In the genomic region with DNA sequence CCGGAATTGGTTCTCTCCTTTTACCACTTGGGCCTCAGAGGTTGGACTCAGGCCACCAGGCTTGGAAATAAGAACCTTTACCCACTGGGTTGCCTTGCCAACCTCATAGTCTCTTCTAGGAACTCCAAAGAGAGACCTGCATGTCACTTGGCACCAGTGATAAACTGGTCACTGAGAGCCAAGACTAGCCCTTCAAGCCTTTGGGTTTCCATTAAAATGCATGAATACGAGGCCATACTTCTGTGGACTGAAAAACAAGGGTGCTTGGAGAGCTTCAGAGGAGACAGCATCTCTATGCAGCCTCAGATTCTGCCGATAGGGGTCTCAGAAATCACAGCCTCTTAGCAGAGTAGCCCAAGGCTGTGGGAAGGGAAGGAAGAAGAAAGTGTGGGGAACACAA, we compare ENCODE assay signal across 14 mouse cellular contexts. TPM values are rescaled to one million over a fixed set of nuclear protein-coding genes. Genes with fewer than 3 reads are reported as not detected.
DNase-seq lines count a peak whose midpoint lies in the region; ATAC-seq and TF ChIP-seq lines count a peak whose summit lies in the region.
"Had no signal": no experiment of that assay in that cellular context is flagged by ENCODE, and none has a peak within 500 bp of the region (broad histone marks: within the 10 kb centered on the region; RNA-seq: fewer than 3 reads in every experiment).

No protein-coding gene starts in this region.

- DNase-seq in layer of hippocampus, adult 2 months (ENCODE audit: low spot score in 2 of 2): peak; percentile 31 to 65
- no peak for DNase-seq in layer of hippocampus, postnatal 36 days
- DNase-seq in midbrain, embryonic 14.5 days: no peak
- DNase-seq in heart, adult 11 months: no peak
- DNase-seq: B cell, adult 2 months; thymus, postnatal 25 days had no signal

- 67% methylated on average over 3 of the region's 3 CpGs for WGBS in forebrain, embryonic 15.5 days
- 74% methylated on average over 3 of the region's 3 CpGs for WGBS in forebrain, embryonic 13.5 days
- 71% methylated on average over 3 of the region's 3 CpGs for WGBS in midbrain, embryonic 16.5 days
- 69% methylated on average over 3 of the region's 3 CpGs for WGBS in midbrain, embryonic 14.5 days
- WGBS in neural tube, embryonic 15.5 days: 72% methylated on average over 3 of the region's 3 CpGs

- H3K4me3 ChIP-seq in forebrain, embryonic 15.5 days: no peak overlapping the region
- no peak overlapping the region for H3K4me3 ChIP-seq in forebrain, embryonic 13.5 days
- no peak overlapping the region for H3K4me3 ChIP-seq in layer of hippocampus, adult 2 months
- H3K4me3 ChIP-seq in midbrain, embryonic 16.5 days (ENCODE audit: low read depth, low read length): no peak overlapping the region
- H3K4me3 ChIP-seq in midbrain, embryonic 14.5 days (replicated peaks; ENCODE audit: low read depth, low read length): no peak overlapping the region
- H3K4me3 ChIP-seq in neural tube, embryonic 15.5 days (replicated peaks): no peak overlapping the region
- H3K4me3 ChIP-seq: embryonic facial prominence, embryonic 15.5 days; heart, embryonic 10.5 days; neural tube, embryonic 12.5 days had no signal

- TF ChIP-seq CTCF in layer of hippocampus, adult 2 months (conservative IDR thresholded peaks at IDR 0.05): peak; percentile 71

- H3K27ac ChIP-seq in forebrain, embryonic 15.5 days (replicated peaks): no peak overlapping the region
- H3K27ac ChIP-seq in forebrain, embryonic 13.5 days: no peak overlapping the region
- H3K27ac ChIP-seq in layer of hippocampus, adult 2 months: peak overlapping the region; percentile 75
- no peak overlapping the region for H3K27ac ChIP-seq in midbrain, embryonic 16.5 days (ENCODE audit: low read length)
- no peak overlapping the region for H3K27ac ChIP-seq in midbrain, embryonic 14.5 days (replicated peaks; ENCODE audit: low read depth, low read length)
- H3K27ac ChIP-seq in neural tube, embryonic 15.5 days (replicated peaks): peak overlapping the region; percentile 41
- H3K27ac ChIP-seq: embryonic facial prominence, embryonic 15.5 days; heart, embryonic 10.5 days; neural tube, embryonic 12.5 days had no signal

- no peak overlapping the region for H3K4me2 ChIP-seq in forebrain, embryonic 15.5 days (replicated peaks)
- H3K4me2 ChIP-seq in forebrain, embryonic 13.5 days: no peak overlapping the region
- H3K4me2 ChIP-seq in midbrain, embryonic 16.5 days (ENCODE audit: low read length): no peak overlapping the region
- H3K4me2 ChIP-seq in midbrain, embryonic 14.5 days (ENCODE audit: low read length): no peak overlapping the region
- H3K4me2 ChIP-seq in neural tube, embryonic 15.5 days: no peak overlapping the region
- H3K4me2 ChIP-seq: embryonic facial prominence, embryonic 15.5 days; neural tube, embryonic 12.5 days had no signal

- H3K4me1 ChIP-seq in forebrain, embryonic 15.5 days: no peaks in the 10 kb centered on the region
- no peaks in the 10 kb centered on the region for H3K4me1 ChIP-seq in forebrain, embryonic 13.5 days
- H3K4me1 ChIP-seq in midbrain, embryonic 16.5 days (ENCODE audit: control insufficient read depth, insufficient read depth, low read length): no peaks in the 10 kb centered on the region
- no peaks in the 10 kb centered on the region for H3K4me1 ChIP-seq in midbrain, embryonic 14.5 days (ENCODE audit: control insufficient read depth, insufficient read depth, low read length)
- peaks cover 5% of the 10 kb centered on the region for H3K4me1 ChIP-seq in neural tube, embryonic 15.5 days

- no peaks in the 10 kb centered on the region for H3K36me3 ChIP-seq in forebrain, embryonic 15.5 days
- no peaks in the 10 kb centered on the region for H3K36me3 ChIP-seq in forebrain, embryonic 13.5 days (ENCODE audit: poor library complexity, severe bottlenecking)
- no peaks in the 10 kb centered on the region for H3K36me3 ChIP-seq in midbrain, embryonic 16.5 days (ENCODE audit: control insufficient read depth, insufficient read depth, low read length)
- no peaks in the 10 kb centered on the region for H3K36me3 ChIP-seq in midbrain, embryonic 14.5 days (ENCODE audit: control insufficient read depth, insufficient read depth, low read length)
- H3K36me3 ChIP-seq in neural tube, embryonic 15.5 days: no peaks in the 10 kb centered on the region
- H3K36me3 ChIP-seq: embryonic facial prominence, embryonic 15.5 days; G1E; heart, embryonic 10.5 days; neural tube, embryonic 12.5 days had no signal

- no peaks in the 10 kb centered on the region for H3K9me3 ChIP-seq in forebrain, embryonic 15.5 days
- H3K9me3 ChIP-seq in forebrain, embryonic 13.5 days (replicated peaks): 0 out of 2 replicates have a peak, but pooled peaks cover 3% of the 10 kb centered on the region
- no peaks in the 10 kb centered on the region for H3K9me3 ChIP-seq in midbrain, embryonic 16.5 days (replicated peaks; ENCODE audit: control insufficient read depth, low read length, poor library complexity, severe bottlenecking)
- no peaks in the 10 kb centered on the region for H3K9me3 ChIP-seq in midbrain, embryonic 14.5 days (ENCODE audit: control insufficient read depth, low read length)
- H3K9me3 ChIP-seq in neural tube, embryonic 15.5 days (replicated peaks): no peaks in the 10 kb centered on the region
- H3K9me3 ChIP-seq: embryonic facial prominence, embryonic 15.5 days; G1E; heart, embryonic 10.5 days; neural tube, embryonic 12.5 days had no signal

- no peaks in the 10 kb centered on the region for H3K27me3 ChIP-seq in forebrain, embryonic 15.5 days
- H3K27me3 ChIP-seq in forebrain, embryonic 13.5 days: no peaks in the 10 kb centered on the region
- H3K27me3 ChIP-seq in midbrain, embryonic 16.5 days (ENCODE audit: control insufficient read depth, insufficient read depth, low read depth, low read length): no peaks in the 10 kb centered on the region
- H3K27me3 ChIP-seq in midbrain, embryonic 14.5 days (ENCODE audit: control insufficient read depth, insufficient read depth, low read length): no peaks in the 10 kb centered on the region
- H3K27me3 ChIP-seq in neural tube, embryonic 15.5 days (replicated peaks): no peaks in the 10 kb centered on the region
- H3K27me3 ChIP-seq: embryonic facial prominence, embryonic 15.5 days had no signal

- ATAC-seq in forebrain, embryonic 15.5 days (replicated peaks): peak; percentile 46; the same call in 1 of the 2 replicates
- ATAC-seq in forebrain, embryonic 13.5 days: no peak; the same call in 1 of the 2 replicates
- peak; percentile 76 for ATAC-seq in midbrain, embryonic 16.5 days
- ATAC-seq in midbrain, embryonic 14.5 days (ENCODE audit: low FRiP score, low TSS enrichment): no peak
- ATAC-seq in neural tube, embryonic 15.5 days (ENCODE audit: low FRiP score): peak; percentile 66

- H3K9ac ChIP-seq in forebrain, embryonic 15.5 days (replicated peaks): no peak overlapping the region
- H3K9ac ChIP-seq in forebrain, embryonic 13.5 days: no peak overlapping the region
- H3K9ac ChIP-seq in midbrain, embryonic 16.5 days (ENCODE audit: low read depth, low read length): no peak overlapping the region
- H3K9ac ChIP-seq in midbrain, embryonic 14.5 days (replicated peaks; ENCODE audit: low read length): no peak overlapping the region
- no peak overlapping the region for H3K9ac ChIP-seq in neural tube, embryonic 15.5 days (replicated peaks)
- H3K9ac ChIP-seq: embryonic facial prominence, embryonic 15.5 days; neural tube, embryonic 12.5 days had no signal

RNA-seq across cellular contexts. Expression of a gene that starts 38.3 kb away (rescaled TPM):
- polyA plus RNA-seq in forebrain, embryonic 15.5 days (2015; fragmentation: Nextera tagmentation; extraction: Ambion mirVana): 195 and 209 TPM in 2 replicates
- polyA plus RNA-seq in forebrain, embryonic 13.5 days (2015; fragmentation: Nextera tagmentation; extraction: Ambion mirVana): 207 and 209 TPM in 2 replicates
- total RNA-seq in layer of hippocampus, adult 2 months (2021): 100 to 1,000 TPM; 209 to 214 TPM
- total RNA-seq in layer of hippocampus, postnatal 36 days (2021): 100 to 1,000 TPM; 206 to 209 TPM
- polyA plus RNA-seq in midbrain, embryonic 16.5 days (2015; fragmentation: Nextera tagmentation; extraction: Ambion mirVana): 208 and 220 TPM in 2 replicates
- polyA plus RNA-seq in midbrain, embryonic 14.5 days (2014; fragmentation: Nextera tagmentation; extraction: Ambion mirVana): 205 and 220 TPM in 2 replicates
- 225 and 227 TPM in 2 replicates for polyA plus RNA-seq in neural tube, embryonic 15.5 days (2015; fragmentation: Nextera tagmentation; extraction: Ambion mirVana)

Comparison
In these comparisons a context has a peak if more than half of its experiments do, and no peak if none do; other contexts are left out.
1. ATAC-seq: peak in forebrain, embryonic 15.5 days (single experiment), midbrain, embryonic 16.5 days (single experiment) and neural tube, embryonic 15.5 days (single experiment); none in forebrain, embryonic 13.5 days (single experiment) and midbrain, embryonic 14.5 days (single experiment).
2. DNase-seq: peak in layer of hippocampus, adult 2 months (2 of 2); none in layer of hippocampus, postnatal 36 days (0 of 2), midbrain, embryonic 14.5 days (single experiment) and heart, adult 11 months (single experiment).
3. H3K27ac ChIP-seq: peak in layer of hippocampus, adult 2 months (single experiment) and neural tube, embryonic 15.5 days (single experiment); none in forebrain, embryonic 15.5 days (single experiment), forebrain, embryonic 13.5 days (single experiment), midbrain, embryonic 16.5 days (single experiment) and midbrain, embryonic 14.5 days (single experiment).